Mouse (Mus musculus) gastrocnemius, postnatal 25 days (tissue): ENCODE data around the gene Gtpbp8. TPM values are rescaled to one million over a fixed set of nuclear protein-coding genes. Genes with fewer than 3 reads are reported as not detected.

Experiments used
- DNase-seq: peaks from one replicate; pipeline ENCODE4 v3.0.0; 2022
- total RNA-seq, 2 experiments: library from RNA; stranded (reverse); gene quantifications; 1 replicate in 1 of 2; 2 replicates in 1 of 2; pipeline ENCODE4 v1.2.3; 2021

Gene Gtpbp8
- total RNA-seq, 2 experiments from 2014 or later, result 9.7 to 10.9 TPM

GRCm38 (mm10) chr16:44688507-44688906 is 57.7 kb downstream of the Gtpbp8 start:
- no peak for DNase-seq

GRCm38 (mm10) chr16:44687719-44688420 is 58.3 kb downstream of the Gtpbp8 start:
- DNase-seq, result no peak

GRCm38 (mm10) chr16:44686991-44687718 is 59.0 kb downstream of the Gtpbp8 start:
- no peak for DNase-seq

Other genes starting within 250 kb of the Gtpbp8 start
- 1 to 10 TPM; 4.0 to 5.7 TPM for gene Boc, start 187.5 kb downstream of the Gtpbp8 start, total RNA-seq
- gene Nepro, start 22.1 kb downstream of the Gtpbp8 start, total RNA-seq, result 1 to 10 TPM; 3.2 to 4.3 TPM
- under 1 TPM in 1 of 2 experiments, not detected in 1; 0.11 TPM for gene Cd200r1, start 19.4 kb upstream of the Gtpbp8 start, total RNA-seq
- not detected for gene Cd200r4, start 65.4 kb upstream of the Gtpbp8 start, total RNA-seq
- not detected for gene Cd200r2, start 120.7 kb upstream of the Gtpbp8 start, total RNA-seq
- not detected for gene Cd200r3, start 197.3 kb upstream of the Gtpbp8 start, total RNA-seq